Mouse (Mus musculus): ENCODE results near the gene Gm37240.

DNA sequence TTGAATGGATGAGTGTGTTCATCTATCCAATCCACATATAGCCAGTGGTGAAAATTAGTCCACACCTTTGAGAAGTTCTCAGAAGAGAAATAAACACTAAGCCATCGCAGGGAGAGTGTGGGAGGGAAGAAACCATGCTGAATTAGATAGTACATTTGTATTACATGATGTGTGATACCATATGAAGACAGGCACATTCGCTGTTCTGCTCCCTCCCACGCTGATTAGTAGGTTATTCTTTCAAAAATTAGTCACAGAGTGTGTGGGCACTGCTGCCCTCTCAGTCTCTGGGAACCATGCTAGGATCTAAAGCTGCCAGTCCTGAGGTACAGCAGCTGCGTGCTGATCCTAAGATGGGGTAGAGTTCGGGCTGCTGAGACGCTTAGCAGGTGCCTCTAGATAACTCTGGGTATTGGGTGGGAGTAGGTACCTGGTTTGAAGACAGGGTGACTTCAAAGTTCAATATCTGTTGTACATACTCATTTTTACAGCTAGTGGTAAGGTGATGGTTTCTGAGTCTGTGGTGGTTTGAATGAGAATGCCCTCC, 333.5 kb downstream of the Gm37240 start:
- TF ChIP-seq CTCF (IDR thresholded peaks at IDR 0.05; ENCODE audit: insufficient read depth, low read depth, low read length) = no peak
- no peak for TF ChIP-seq POLR2A (IDR thresholded peaks at IDR 0.05; ENCODE audit: insufficient read depth, low read depth, low read length)

All from olfactory bulb, adult 2 months (tissue).